Mouse (Mus musculus) kidney, adult 10 weeks (tissue): ENCODE data around the gene Olfr690. TPM values are rescaled to one million over a fixed set of nuclear protein-coding genes. Genes with fewer than 3 reads are reported as not detected.

Source experiments
- polyA plus RNA-seq: library from polyadenylated mRNA; stranded (reverse); fragments of 350-450 nt; fragmentation: Illumina TruSeq; extraction: RNeasy Lipid Tissue Mini Kit (QIAGEN cat#74804); gene quantifications from one replicate; pipeline ENCODE4 v1.2.3, GENCODE M21; 2014; ENCODE audit warnings: low read depth, low replicate concordance

Olfr690 gene
- polyA plus RNA-seq: not detected

DNA sequence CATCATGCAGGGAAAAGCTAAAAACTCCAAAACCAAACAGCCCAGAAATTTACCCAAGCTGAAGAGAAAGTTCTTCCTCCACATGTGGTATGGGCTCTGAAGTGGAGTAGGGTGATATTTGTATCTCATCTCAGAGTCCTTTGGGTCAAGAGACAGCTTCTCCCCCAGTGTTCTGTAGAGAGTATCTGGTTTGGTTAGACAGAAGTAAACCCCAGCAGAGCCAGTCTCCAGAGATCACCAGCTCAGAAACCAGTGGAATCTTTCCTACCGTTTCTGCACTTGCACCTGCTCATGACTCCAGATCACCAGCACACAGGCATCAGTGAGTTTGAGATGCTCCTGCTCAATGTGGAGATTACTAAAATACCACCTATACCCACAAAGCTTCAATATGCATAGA lies at the start of gene Olfr690:
Olfr690 (minus strand) TSS at position 101 of the 400 bp plus-strand sequence.

DNA sequence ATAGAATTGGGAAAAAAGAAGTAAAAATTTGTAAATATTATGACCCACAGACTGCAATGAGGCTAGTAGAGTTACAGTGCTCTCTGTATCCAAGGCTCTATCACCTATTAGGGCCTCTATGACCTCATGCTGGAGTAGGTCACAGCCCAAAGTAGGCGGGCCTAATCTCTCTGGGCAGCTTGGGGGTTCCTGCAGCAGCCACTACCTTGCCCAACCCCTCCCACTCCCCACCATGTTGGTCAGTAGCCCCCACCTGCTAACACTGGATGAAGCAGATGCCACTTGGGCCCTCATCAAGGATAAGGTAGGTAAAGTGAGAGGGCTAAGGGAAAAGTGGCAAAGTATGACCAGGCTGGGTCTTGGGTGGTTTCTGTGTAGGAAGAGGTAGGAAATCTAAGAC lies 41.0 kb upstream of the Olfr690 start, which contains the start of gene Gm5901:
Gm5901 (plus strand) TSS at position 173 of the 400 bp plus-strand sequence.

DNA sequence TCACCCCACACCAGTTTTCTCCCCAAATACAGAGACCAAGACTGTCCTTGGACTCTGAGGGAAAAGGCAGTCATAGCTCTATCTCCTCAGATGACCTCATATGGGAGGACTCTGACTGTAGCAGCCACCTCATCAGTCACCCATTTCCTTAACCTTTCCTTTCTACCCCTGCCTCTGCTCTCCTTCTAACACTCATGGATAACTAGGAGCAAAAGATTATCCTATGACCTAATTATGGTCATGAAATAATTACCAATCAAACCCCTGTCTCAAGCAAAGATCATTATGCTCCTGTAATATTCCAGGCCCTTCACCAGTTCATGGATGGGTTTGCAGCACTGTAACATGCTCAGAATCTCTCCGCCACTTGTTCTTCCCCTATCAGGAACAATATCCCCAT lies 34.0 kb upstream of the Olfr690 start, which contains the start of gene Olfr692:
Olfr692 (plus strand) TSS at position 301 of the 400 bp plus-strand sequence.

DNA sequence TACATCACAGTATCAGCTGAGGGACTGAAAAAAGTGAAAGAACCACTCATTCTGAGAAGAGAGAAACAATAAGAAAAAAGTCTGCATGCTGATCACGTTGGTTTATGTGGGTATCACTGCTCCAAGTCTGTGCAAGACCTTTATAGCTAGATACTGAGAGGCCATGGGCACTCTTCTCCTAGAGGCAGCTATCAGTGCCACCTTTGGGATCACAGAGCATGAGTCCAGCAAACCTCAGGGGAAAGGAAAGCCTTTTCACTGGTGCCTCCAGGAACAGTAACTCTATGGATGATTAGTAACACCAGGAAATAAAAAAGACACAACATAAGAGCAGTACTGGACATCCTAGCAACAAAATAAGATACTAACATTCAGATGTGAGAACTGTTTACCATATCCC lies 8.3 kb upstream of the Olfr690 start, which contains the start of gene Olfr691:
Olfr691 (minus strand) TSS at position 101 of the 400 bp plus-strand sequence.

DNA sequence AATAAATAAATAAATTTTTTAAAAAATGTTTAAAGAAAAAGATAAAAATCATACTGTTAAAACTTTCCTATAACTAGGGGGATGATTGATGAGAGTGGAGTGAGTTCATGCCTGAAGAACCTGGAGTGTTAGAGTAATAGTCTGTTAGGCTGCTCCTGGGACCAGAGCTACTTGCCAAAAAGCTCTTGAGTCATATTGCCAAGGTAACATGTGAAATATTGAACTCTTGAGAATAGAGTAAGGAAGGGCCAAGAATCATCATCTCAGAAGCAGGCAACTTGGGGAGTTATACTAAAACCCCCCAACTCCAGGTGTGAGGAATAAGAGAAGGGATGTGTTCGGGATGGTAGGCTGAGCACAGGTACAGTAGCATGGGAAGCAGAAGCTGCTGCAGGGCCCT lies 23.0 kb downstream of the Olfr690 start, which contains the start of gene Olfr689:
Olfr689 (plus strand) TSS at position 301 of the 400 bp plus-strand sequence.

GRCm38 (mm10) chr7:105287795-105288194 lies 46.1 kb downstream of the Olfr690 start, which contains the start of gene Olfr688:
Olfr688 (plus strand) TSS chr7:105288095.

Other genes with a start within 250 kb of the Olfr690 start
- not detected for gene Olfr680-ps1, start 241.3 kb downstream of the Olfr690 start, polyA plus RNA-seq
- gene Olfr681, start 217.3 kb downstream of the Olfr690 start, polyA plus RNA-seq: not detected
- gene Olfr683, start 187.1 kb downstream of the Olfr690 start, polyA plus RNA-seq: not detected
- not detected for gene Olfr684, start 170.5 kb downstream of the Olfr690 start, polyA plus RNA-seq
- not detected for gene Olfr685, start 148.1 kb downstream of the Olfr690 start, polyA plus RNA-seq
- not detected for gene Olfr686, start 126.6 kb downstream of the Olfr690 start, polyA plus RNA-seq
- not detected for gene Olfr688, start 46.0 kb downstream of the Olfr690 start, polyA plus RNA-seq
- gene Olfr689, start 22.9 kb downstream of the Olfr690 start, polyA plus RNA-seq: not detected
- not detected for gene Olfr691, start 8.2 kb upstream of the Olfr690 start, polyA plus RNA-seq
- gene Olfr692, start 34.1 kb upstream of the Olfr690 start, polyA plus RNA-seq: not detected
- gene Gm5901, start 40.9 kb upstream of the Olfr690 start, polyA plus RNA-seq: not detected
- 12.0 TPM for gene Fam160a2, start 66.0 kb upstream of the Olfr690 start, polyA plus RNA-seq
- not detected for gene Cnga4, start 70.5 kb upstream of the Olfr690 start, polyA plus RNA-seq
- gene Cckbr, start 91.6 kb upstream of the Olfr690 start, polyA plus RNA-seq: not detected
- 3.4 TPM for gene Cavin3, start 148.2 kb upstream of the Olfr690 start, polyA plus RNA-seq
- gene Smpd1, start 220.3 kb upstream of the Olfr690 start, polyA plus RNA-seq: 9.9 TPM
- 2.7 TPM for gene Apbb1, start 247.5 kb upstream of the Olfr690 start, polyA plus RNA-seq